Comparison of ENCODE assay signal across 13 mouse cellular contexts in genomic region chr15:37020581-37021245, GRCm38 (mm10). TPM values are rescaled to one million over a fixed set of nuclear protein-coding genes. Genes with fewer than 3 reads are reported as not detected.
DNase-seq lines count a peak whose midpoint lies in the region; ATAC-seq and TF ChIP-seq lines count a peak whose summit lies in the region.
"Had no signal": no experiment of that assay in that cellular context is flagged by ENCODE, and none has a peak within 500 bp of the region (broad histone marks: within the 10 kb centered on the region; RNA-seq: fewer than 3 reads in every experiment).

No protein-coding gene starts in this region.

- H3K27ac ChIP-seq in liver, postnatal 0 days (ENCODE audit: low read depth) = no peak overlapping the region
- no peak overlapping the region for H3K27ac ChIP-seq in liver, embryonic 12.5 days
- H3K27ac ChIP-seq: midbrain, embryonic 15.5 days had no signal

- H3K4me3 ChIP-seq in liver, postnatal 0 days (ENCODE audit: low read depth, low read length) = no peak overlapping the region
- no peak overlapping the region for H3K4me3 ChIP-seq in liver, embryonic 12.5 days
- H3K4me3 ChIP-seq: midbrain, embryonic 15.5 days had no signal

- no peak overlapping the region for H3K9ac ChIP-seq in liver, postnatal 0 days (replicated peaks)
- no peak overlapping the region for H3K9ac ChIP-seq in liver, embryonic 12.5 days
- H3K9ac ChIP-seq: midbrain, embryonic 15.5 days had no signal

- TF ChIP-seq EP300 in liver, postnatal 0 days (IDR thresholded peaks at IDR 0.05; ENCODE audit: low read depth) = no peak

- no peaks in the 10 kb centered on the region for H3K9me3 ChIP-seq in liver, postnatal 0 days (ENCODE audit: low read length)
- no peaks in the 10 kb centered on the region for H3K9me3 ChIP-seq in liver, embryonic 12.5 days (replicated peaks)
- H3K9me3 ChIP-seq: midbrain, embryonic 15.5 days had no signal

- no peaks in the 10 kb centered on the region for H3K4me1 ChIP-seq in liver, postnatal 0 days (ENCODE audit: insufficient read depth)
- H3K4me1 ChIP-seq in liver, embryonic 12.5 days = no peaks in the 10 kb centered on the region
- H3K4me1 ChIP-seq: midbrain, embryonic 15.5 days had no signal

- H3K27me3 ChIP-seq in liver, postnatal 0 days (ENCODE audit: insufficient read depth, low read length) = no peaks in the 10 kb centered on the region
- H3K27me3 ChIP-seq in liver, embryonic 12.5 days (replicated peaks) = no peaks in the 10 kb centered on the region
- H3K27me3 ChIP-seq: midbrain, embryonic 15.5 days had no signal

- no peak for ATAC-seq in liver, postnatal 0 days
- no peak for ATAC-seq in liver, embryonic 12.5 days
- 0 out of 2 replicates have a peak, but pooled peaks have one; percentile 31 for ATAC-seq in monocyte, adult 5-6 weeks (replicated peaks; ENCODE audit: insufficient number of reproducible peaks, low FRiP score, low TSS enrichment, poor library complexity, severe bottlenecking)
- ATAC-seq: midbrain, embryonic 15.5 days had no signal

- no peak overlapping the region for H3K4me2 ChIP-seq in liver, postnatal 0 days (ENCODE audit: low read depth, low read length)
- H3K4me2 ChIP-seq in liver, embryonic 12.5 days = no peak overlapping the region
- H3K4me2 ChIP-seq: midbrain, embryonic 15.5 days had no signal

- no peaks in the 10 kb centered on the region for H3K36me3 ChIP-seq in liver, postnatal 0 days (replicated peaks; ENCODE audit: insufficient read depth, low read length)
- no peaks in the 10 kb centered on the region for H3K36me3 ChIP-seq in liver, embryonic 12.5 days
- H3K36me3 ChIP-seq: midbrain, embryonic 15.5 days had no signal

- TF ChIP-seq CTCF in liver, postnatal 0 days (IDR thresholded peaks at IDR 0.05; ENCODE audit: low read depth) = peak; percentile 56

- peak; percentile 46 for DNase-seq in cerebellum, adult 11-12 months
- no peak for DNase-seq in cerebellum, adult 9-10 months
- DNase-seq in liver, postnatal 0 days = no peak
- DNase-seq in T-cell, adult 2 months (ENCODE audit: low spot score) = peak; percentile 4
- no peak for DNase-seq in gastrocnemius, postnatal 4 days (ENCODE audit: low spot score in 2 of 2)
- no peak for DNase-seq in heart, adult 18-20 months
- DNase-seq: kidney, postnatal 36 days; lung, adult 18-20 months; spleen, adult 18-20 months; thymus, postnatal 36 days had no signal

RNA-seq across cellular contexts. Expression of gene Zfp706, which starts 13.1 kb away (rescaled TPM):
- 234 and 251 TPM in 2 replicates for polyA plus RNA-seq in liver, postnatal 0 days (2015; fragmentation: Nextera tagmentation; extraction: Ambion mirVana)
- 301 and 318 TPM in 2 replicates for polyA plus RNA-seq in liver, embryonic 12.5 days (2016; fragmentation: Nextera tagmentation; extraction: Ambion mirVana)
- 64.0 to 120 TPM (median 90.5 TPM) in 3 replicates for total RNA-seq in monocyte, adult 5-6 weeks (2017)
- total RNA-seq in gastrocnemius, postnatal 4 days (2021) = 100 to 1,000 TPM; 206 to 237 TPM
- total RNA-seq in heart, adult 18-20 months (2021) = 100 to 1,000 TPM; 196 to 224 TPM

Comparison
In these comparisons a context has a peak if more than half of its experiments do, and no peak if none do; other contexts are left out.
1. DNase-seq: peak in cerebellum, adult 11-12 months (single experiment) and T-cell, adult 2 months (single experiment); none in cerebellum, adult 9-10 months (single experiment), liver, postnatal 0 days (single experiment), gastrocnemius, postnatal 4 days (0 of 2) and heart, adult 18-20 months (0 of 2).